Mouse (Mus musculus) erythroblast, embryonic 14.5 days (primary cell): ENCODE measurements around the gene Syngr3. TPM values are rescaled to one million over a fixed set of nuclear protein-coding genes. Genes with fewer than 3 reads are reported as not detected.
"Not testable (repeated sequence)": the region's sequence is repeated elsewhere in the genome, so short reads cannot be mapped to it uniquely, and the experiment has no call there.

ENCODE experiments used
- H3K27me3 ChIP-seq: 2 replicates; pipeline ENCODE4 v1.6.1; 2012; ENCODE audit warnings: inconsistent platforms; ENCODE audit not compliant: control insufficient read depth
- H3K36me3 ChIP-seq: 2 replicates; pipeline ENCODE4 v1.6.1; 2012; ENCODE audit warnings: mild to moderate bottlenecking, inconsistent platforms; ENCODE audit not compliant: control insufficient read depth
- H3K4me1 ChIP-seq: 2 replicates; pipeline ENCODE4 v1.6.1; 2012; ENCODE audit warnings: inconsistent platforms; ENCODE audit not compliant: control insufficient read depth
- H3K4me3 ChIP-seq: replicated peaks from 2 replicates; pipeline ENCODE3; 2012; ENCODE audit warnings: moderate library complexity, mild to moderate bottlenecking, inconsistent platforms
- H3K9me3 ChIP-seq: 2 replicates; pipeline ENCODE4 v1.6.1; 2012; ENCODE audit warnings: low read length, inconsistent platforms, mixed read lengths; ENCODE audit not compliant: control insufficient read depth
- GATA1 ChIP-seq: IDR thresholded peaks from 2 replicates; pipeline ENCODE4 v1.6.1; 2012; ENCODE audit warnings: low read length, inconsistent platforms, mixed read lengths
- TAL1 ChIP-seq: IDR thresholded peaks from 3 replicates; pipeline ENCODE4 v1.6.1; 2012; ENCODE audit warnings: low read length, inconsistent platforms, mixed read lengths
- polyA plus RNA-seq: library from polyadenylated mRNA; stranded (reverse); fragments of >175 nt; gene quantifications from 2 replicates; pipeline ENCODE4 v1.2.3, GENCODE M21; 2012

The Syngr3 gene
- polyA plus RNA-seq, 1 experiment = not detected

- Histone ChIP-seq H3K9me3 (peaks cover 14% of the 10 kb centered on the region; the same call in 1 of the 2 replicates), H3K4me3 (peak overlapping the region; percentile 6), H3K4me1 (peaks cover 31% of the 10 kb centered on the region), H3K36me3 (peaks cover 7% of the 10 kb centered on the region), H3K27me3 (peaks cover 55% of the 10 kb centered on the region)
- no peak for TF ChIP-seq TAL1
- TF ChIP-seq GATA1 = no peak
These were observed 3.2 kb downstream of the Syngr3 start for GRCm38 (mm10) chr17:24686514-24686913.

DNA sequence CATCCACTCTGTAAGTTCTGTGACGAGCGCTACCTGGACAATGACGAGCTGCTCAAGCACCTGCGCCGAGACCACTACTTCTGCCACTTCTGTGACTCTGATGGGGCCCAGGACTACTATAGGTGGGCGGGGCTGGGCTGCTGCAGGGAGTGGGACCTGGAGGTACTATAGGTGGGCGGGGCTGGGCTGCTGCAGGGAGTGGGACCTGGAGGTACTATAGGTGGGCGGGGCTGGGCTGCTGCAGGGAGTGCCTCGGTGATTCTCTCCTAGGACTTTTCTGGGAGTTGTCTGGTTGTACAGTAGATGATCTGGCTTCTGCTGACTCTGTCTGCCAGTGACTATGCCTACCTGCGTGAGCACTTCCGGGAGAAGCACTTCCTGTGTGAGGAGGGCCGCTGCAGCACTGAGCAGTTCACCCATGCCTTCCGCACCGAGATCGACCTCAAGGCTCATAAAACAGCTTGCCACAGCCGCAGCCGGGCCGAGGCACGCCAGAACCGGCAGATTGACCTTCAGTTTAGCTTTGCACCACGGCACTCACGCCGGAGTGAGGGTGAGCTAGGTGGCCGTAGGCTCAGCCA is 12.2 kb downstream of the Syngr3 start:
- Histone ChIP-seq H3K27me3 (no peaks in the 10 kb centered on the region), H3K36me3 (peaks cover 83% of the 10 kb centered on the region), H3K4me3 (no peak overlapping the region), H3K9me3 (no peaks in the 10 kb centered on the region), H3K4me1 (peaks cover 37% of the 10 kb centered on the region)
- TF ChIP-seq TAL1 (no peak), GATA1 (no peak)

DNA sequence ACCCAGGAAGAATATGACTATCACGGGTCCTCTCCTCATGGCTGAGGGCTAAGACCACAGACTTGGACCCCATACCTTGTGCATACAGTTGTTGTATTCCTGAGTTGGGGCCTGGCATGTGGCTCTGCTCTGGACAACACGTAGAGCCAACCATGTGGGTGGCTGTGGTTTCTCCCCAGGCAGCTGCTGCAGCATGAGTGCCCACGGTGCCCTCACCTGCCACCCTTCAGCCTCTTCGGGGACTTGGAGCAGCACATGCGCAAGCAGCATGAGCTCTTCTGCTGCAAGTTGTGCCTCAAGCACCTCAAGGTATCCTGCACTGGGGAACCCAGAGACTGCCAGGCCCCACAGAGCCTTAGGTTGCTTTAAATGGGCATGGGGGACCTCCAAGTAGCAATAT is 12.9 kb downstream of the Syngr3 start:
- Histone ChIP-seq H3K4me1 (peaks cover 42% of the 10 kb centered on the region), H3K36me3 (peaks cover 83% of the 10 kb centered on the region), H3K9me3 (no peaks in the 10 kb centered on the region), H3K4me3 (no peak overlapping the region), H3K27me3 (no peaks in the 10 kb centered on the region)
- TF ChIP-seq TAL1 = no peak
- TF ChIP-seq GATA1 = no peak

DNA sequence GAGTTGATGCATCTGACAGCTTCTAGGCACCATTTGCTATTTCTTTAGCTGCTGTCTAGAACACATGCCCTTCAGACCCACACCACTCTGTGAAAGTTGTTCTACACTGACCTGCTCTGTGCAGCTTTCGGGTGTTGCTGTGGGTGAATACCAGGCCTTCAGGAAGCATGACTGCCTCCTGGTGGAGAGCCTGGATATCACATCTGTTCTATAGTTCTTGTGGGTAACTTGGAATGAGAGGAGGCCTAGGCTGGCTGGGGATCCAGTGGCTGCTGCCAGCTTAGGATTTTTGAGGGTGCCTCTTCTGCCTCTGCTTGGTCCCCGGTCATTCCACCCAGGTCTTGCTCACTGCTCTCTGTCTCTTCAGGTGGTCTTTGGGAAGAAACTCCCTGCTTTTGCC is 13.6 kb downstream of the Syngr3 start:
- Histone ChIP-seq H3K9me3 (no peaks in the 10 kb centered on the region), H3K27me3 (no peaks in the 10 kb centered on the region), H3K36me3 (peaks cover 79% of the 10 kb centered on the region), H3K4me3 (no peak overlapping the region), H3K4me1 (peaks cover 49% of the 10 kb centered on the region)
- TF ChIP-seq TAL1 (no peak), GATA1 (no peak)

- Histone ChIP-seq H3K4me1 (peaks cover 66% of the 10 kb centered on the region), H3K27me3 (no peaks in the 10 kb centered on the region), H3K36me3 (peaks cover 61% of the 10 kb centered on the region)
These were observed 15.5 kb downstream of the Syngr3 start for GRCm38 (mm10) chr17:24674277-24674676.

GRCm38 (mm10) chr17:24672141-24672540 is 17.6 kb downstream of the Syngr3 start:
- TF ChIP-seq GATA1 = no peak
- no peak for TF ChIP-seq TAL1
- Histone ChIP-seq H3K4me1 (peaks cover 70% of the 10 kb centered on the region), H3K4me3 (peak overlapping the region; percentile 12), H3K9me3 (no peaks in the 10 kb centered on the region), H3K36me3 (peaks cover 40% of the 10 kb centered on the region), H3K27me3 (no peaks in the 10 kb centered on the region)

More at GRCm38 (mm10) chr17:24674277-24674676, 15.5 kb downstream of the Syngr3 start:
- no peak for TF ChIP-seq TAL1
- TF ChIP-seq GATA1 = no peak
- Histone ChIP-seq H3K4me3 (no peak overlapping the region), H3K9me3 (no peaks in the 10 kb centered on the region)

GRCm38 (mm10) chr17:24671346-24671745 is 18.4 kb downstream of the Syngr3 start:
- peaks cover 66% of the 10 kb centered on the region for H3K4me1 ChIP-seq
- peak overlapping the region; percentile 100 for H3K4me3 ChIP-seq

GRCm38 (mm10) chr17:24670246-24670844 is 19.4 kb downstream of the Syngr3 start:
- Histone ChIP-seq H3K4me1 (peaks cover 60% of the 10 kb centered on the region), H3K9me3 (no peaks in the 10 kb centered on the region)
- TF ChIP-seq GATA1 (no peak), TAL1 (no peak)

More at GRCm38 (mm10) chr17:24671346-24671745, 18.4 kb downstream of the Syngr3 start:
- no peak for TF ChIP-seq TAL1
- no peak for TF ChIP-seq GATA1
- Histone ChIP-seq H3K9me3 (no peaks in the 10 kb centered on the region), H3K36me3 (peaks cover 32% of the 10 kb centered on the region), H3K27me3 (no peaks in the 10 kb centered on the region)

DNA sequence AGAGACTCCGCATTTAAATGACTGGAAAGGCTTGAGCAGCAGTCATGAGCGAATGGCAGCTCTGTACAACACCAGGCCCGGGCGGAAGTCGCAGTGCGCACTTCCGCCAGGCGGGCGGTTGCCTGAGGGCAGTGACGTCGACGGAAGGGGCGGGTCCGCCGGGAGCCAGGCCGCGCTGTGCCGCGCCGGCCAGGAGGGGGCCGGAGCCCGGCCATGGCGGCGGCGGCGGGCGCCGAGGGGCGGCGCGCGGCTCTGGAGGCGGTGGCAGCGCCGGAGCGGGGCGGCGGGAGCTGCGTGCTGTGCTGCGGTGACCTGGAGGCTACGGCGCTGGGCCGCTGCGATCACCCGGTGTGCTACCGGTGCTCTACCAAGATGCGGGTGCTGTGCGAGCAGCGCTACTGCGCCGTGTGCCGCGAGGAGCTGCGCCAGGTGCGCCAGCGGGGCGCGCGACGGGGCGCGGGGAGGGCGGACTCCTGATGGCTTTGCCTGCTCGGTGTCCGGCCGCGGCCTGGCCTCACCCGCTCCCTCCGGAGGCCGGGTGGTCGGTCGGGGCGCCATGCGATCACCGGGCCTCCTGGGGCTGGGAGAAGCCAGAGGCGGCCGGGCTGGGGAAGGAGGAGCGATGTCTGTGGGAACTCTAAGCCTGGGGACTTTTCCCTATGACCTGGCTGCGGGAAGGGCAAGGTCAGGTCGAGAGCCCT is 20.1 kb downstream of the Syngr3 start, which contains the start of gene Zfp598:
Gene Zfp598, plus strand, starts transcription at position 143 of the 701 bp plus-strand sequence.
- H3K27me3 ChIP-seq = no peaks in the 10 kb centered on the region
- TF ChIP-seq GATA1 (no peak), TAL1 (no peak)
- peak within 1 kb of the TSS; percentile 100 for H3K4me3 ChIP-seq
- peaks cover 59% of the 10 kb centered on the region for H3K4me1 ChIP-seq
- H3K9me3 ChIP-seq = no peaks in the 10 kb centered on the region
- H3K36me3 ChIP-seq = peaks cover 22% of the 10 kb centered on the region

More at GRCm38 (mm10) chr17:24670246-24670844, 19.4 kb downstream of the Syngr3 start:
- Histone ChIP-seq H3K4me3 (peak overlapping the region; percentile 100), H3K36me3 (peaks cover 24% of the 10 kb centered on the region), H3K27me3 (no peaks in the 10 kb centered on the region)

GRCm38 (mm10) chr17:24669214-24669544 is 20.6 kb downstream of the Syngr3 start:
- Histone ChIP-seq H3K36me3 (peaks cover 20% of the 10 kb centered on the region), H3K4me3 (peak overlapping the region; percentile 100), H3K4me1 (peaks cover 56% of the 10 kb centered on the region)
- H3K9me3 ChIP-seq, H3K27me3 ChIP-seq: not testable (repeated sequence)
